Mouse (Mus musculus) liver, postnatal 0 days (tissue): Measurements from ENCODE around the gene Pfkfb1.

Experiments used
- CTCF ChIP-seq: sonication (generic); IDR thresholded peaks from 2 replicates; pipeline ENCODE4 v1.5.1; 2016; ENCODE audit warnings: antibody characterized with exemption, low read depth
- EP300 ChIP-seq: IDR thresholded peaks from 2 replicates; pipeline ENCODE4 v1.6.1; 2016; ENCODE audit warnings: antibody characterized with exemption, low read depth, mild to moderate bottlenecking

- TF ChIP-seq CTCF (no peak), EP300 (no peak)
Measured at GRCm38 (mm10) chrX:150581921-150582320, 6.1 kb upstream of the Pfkfb1 start.
